Mouse (Mus musculus) erythroblast, adult 5-6 weeks (primary cell): ENCODE results near the gene Tlk2. TPM values are rescaled to one million over a fixed set of nuclear protein-coding genes. Genes with fewer than 3 reads are reported as not detected.
"Not testable (repeated sequence)": the region's sequence is repeated elsewhere in the genome, so short reads cannot be mapped to it uniquely, and the experiment has no call there.

Source experiments
- ATAC-seq: replicated peaks from 2 replicates; pipeline ENCODE4 v1.8.0; 2016; ENCODE audit warnings: moderate number of reproducible peaks, mild to moderate bottlenecking, moderate TSS enrichment, inconsistent platforms; ENCODE audit not compliant: poor library complexity, low FRiP score, severe bottlenecking
- total RNA-seq, 2 experiments: library from RNA; stranded (forward) in 1 of 2; stranded (reverse) in 1 of 2; fragments of 150-400 nt in 1 of 2; fragments of 200-764, 138-1000 nt in 1 of 2; gene quantifications; 2 replicates each; pipeline versions ENCODE4 v1.2.3 to v1.2.4; 2015 to 2017; ENCODE audit warnings: low replicate concordance in 2 of 2

Gene Tlk2
- total RNA-seq (2015; ENCODE audit: low replicate concordance) (27.2 and 36.3 TPM in 2 replicates), total RNA-seq (2017; ENCODE audit: low replicate concordance) (67.6 and 70.0 TPM in 2 replicates)

DNA sequence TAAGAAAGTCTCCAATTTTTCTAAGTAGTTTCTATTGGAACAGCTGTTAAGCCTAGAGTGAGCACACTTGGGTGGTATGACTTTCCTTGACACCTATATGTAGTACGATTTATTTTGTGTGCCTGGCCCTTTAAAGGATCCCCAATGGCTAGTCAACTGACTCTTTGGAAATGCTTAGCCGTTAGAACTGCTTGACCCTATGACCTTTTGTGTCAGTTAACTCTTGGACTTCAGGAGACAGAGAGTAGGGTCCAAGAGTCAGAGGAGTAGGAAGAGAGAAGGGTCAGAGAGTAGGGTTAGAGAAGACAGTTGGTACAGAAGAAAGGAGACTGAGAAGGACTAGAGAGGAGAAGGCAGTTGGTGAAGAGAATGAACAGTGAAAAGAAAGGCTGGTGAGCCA, at the start of gene Tlk2:
TSS of gene Tlk2 (plus strand) at position 292 of the 400 bp plus-strand sequence.
- ATAC-seq, result no peak

DNA sequence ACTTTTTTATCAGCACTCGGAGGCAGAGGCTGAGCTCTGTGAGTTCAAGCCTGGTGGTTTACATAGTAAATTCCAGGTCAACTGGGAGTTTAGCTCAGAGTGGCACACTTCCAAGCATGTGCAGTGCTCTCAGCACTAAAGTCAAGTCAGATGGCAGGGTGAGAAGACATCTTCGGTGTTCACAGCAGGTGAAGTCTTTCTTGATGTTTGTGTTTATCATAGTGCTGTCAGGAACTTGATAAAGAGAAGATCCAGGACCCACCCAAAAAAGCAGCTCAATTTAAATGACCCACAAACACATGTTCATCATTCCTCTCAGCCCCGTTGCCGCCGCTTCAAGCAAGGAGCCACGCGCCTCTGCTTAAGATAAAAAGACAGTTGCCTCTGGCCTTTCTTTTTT, 42.9 kb upstream of the Tlk2 start:
- ATAC-seq, result no peak

DNA sequence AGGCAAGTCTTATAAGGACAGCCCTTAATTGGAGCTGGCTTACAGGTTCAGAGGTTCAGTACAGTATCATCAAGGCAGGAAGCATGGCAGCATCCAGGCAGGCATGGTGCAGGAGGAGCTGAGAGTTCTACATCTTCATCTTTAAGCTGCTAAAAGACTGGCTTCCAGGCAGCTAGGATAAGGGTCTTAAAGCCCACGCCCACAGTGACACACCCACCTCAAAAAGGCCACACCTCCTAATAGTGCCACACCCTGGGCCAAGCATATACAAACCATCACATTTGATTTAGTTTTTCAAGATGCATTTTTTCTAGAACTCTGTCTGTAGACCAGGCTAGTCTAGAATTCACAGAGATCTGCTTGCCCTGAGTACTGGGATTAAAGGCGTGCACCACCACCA, 41.4 kb upstream of the Tlk2 start:
- not testable (repeated sequence) for ATAC-seq

DNA sequence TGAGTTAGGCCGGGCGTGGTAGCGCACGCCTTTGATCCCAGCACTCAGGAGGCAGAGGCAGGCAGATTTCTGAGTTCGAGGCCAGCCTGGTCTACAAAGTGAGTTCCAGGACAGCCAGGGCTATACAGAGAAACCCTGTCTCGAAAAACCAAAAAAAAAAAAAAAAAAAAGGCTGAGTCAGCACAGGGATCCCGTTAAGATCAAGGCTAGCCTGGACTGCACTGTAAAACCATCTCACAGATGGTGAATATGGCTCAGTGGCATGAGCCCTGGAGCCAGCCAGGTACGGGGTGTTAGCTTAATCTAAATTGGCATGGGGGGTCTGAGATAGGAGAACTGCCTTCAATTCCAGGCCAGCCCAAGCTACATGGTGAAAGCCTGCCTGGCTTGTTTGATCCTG, 38.1 kb upstream of the Tlk2 start:
- ATAC-seq, result not testable (repeated sequence)

DNA sequence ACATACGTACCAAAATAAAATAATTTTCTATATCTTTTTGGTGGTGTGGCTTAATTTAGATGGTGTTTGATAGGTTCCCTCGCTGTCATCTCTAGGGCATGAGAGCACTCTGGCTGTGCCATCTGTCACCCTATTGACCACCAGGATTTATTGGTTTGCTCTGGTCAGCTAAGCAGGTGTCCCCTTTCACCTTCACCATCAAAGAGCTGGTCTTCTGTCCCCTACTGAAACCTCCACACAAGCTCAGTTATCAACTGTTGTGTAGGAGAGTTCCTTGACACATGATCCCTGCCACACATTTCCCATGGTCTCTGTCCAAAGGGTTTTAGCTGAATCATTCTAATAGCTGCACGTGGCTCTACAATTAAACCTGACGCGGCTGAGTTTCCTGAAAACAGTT, 37.5 kb upstream of the Tlk2 start:
- ATAC-seq, result no peak

DNA sequence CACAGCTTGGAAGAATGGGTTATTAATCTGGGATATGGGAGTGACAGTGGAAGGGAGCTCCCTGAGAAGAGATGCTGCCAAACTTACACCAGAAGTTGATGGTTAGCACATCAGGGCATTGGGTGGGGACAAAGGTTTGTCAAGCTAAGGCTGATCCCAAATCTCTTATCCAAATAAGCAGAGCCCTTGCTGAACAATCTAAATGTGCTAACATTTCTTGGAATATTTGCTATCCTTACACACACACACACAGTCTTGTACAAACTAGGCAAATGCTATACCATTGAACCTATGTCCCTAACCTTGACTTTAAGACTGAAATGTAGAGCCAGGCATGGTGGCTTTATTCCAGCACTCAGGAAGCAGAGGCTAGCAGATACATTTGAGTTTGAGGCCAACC, 35.0 kb upstream of the Tlk2 start:
- no peak for ATAC-seq

DNA sequence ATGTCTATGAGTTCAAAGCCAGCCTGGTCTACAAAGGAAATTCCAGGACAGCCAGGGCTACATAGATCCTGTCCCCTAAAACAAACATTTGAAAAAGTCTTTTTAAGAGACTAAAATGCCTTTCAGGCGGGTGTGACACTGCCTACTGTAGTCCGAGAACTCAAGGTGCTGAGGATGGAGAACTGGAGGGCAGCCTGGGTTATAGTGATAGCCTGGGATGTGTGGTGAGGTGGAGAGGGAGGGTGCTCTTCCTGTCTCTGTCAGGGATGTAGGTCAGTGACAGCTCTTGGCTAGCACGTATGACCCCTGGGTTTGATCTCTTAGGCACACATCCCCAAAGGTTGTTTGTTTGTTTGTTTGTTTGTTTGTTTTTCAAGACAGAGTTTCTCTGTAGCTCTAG, 34.5 kb upstream of the Tlk2 start:
- ATAC-seq, result peak; percentile 54; the same call in 1 of the 2 replicates

DNA sequence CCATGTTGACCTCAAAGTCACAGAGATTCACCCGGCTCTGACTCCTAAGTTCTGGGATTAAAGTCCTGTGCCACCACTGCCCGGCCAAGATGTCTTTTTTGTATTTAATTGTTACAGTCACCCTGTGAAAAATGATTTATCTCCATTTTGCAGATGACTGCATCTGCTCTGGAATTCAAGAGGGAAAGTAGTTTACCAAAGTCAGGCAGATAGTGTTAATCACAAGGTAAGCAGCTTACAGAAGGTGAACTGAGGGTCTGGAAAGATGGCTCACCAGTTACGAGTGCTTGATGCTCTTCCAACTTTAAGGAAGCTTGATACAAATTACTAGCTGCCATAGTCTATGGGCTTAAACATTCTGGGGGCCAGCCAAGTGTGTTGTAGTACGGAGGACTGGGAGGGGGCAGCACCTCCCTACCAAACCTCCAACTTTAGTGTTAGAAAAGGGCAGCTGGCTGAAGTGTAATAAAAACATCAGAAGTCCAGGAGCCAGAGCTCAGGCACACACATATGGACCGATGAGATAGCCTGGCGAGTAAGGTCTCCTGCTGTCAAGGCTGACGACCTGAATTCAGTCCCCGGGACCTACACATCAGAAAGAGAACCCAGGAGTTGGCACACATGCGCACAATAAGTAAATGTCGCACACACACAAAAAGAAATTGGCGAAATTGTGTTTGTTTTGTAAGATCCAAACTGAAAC, 33.9 kb upstream of the Tlk2 start:
- ATAC-seq, result peak; percentile 69

DNA sequence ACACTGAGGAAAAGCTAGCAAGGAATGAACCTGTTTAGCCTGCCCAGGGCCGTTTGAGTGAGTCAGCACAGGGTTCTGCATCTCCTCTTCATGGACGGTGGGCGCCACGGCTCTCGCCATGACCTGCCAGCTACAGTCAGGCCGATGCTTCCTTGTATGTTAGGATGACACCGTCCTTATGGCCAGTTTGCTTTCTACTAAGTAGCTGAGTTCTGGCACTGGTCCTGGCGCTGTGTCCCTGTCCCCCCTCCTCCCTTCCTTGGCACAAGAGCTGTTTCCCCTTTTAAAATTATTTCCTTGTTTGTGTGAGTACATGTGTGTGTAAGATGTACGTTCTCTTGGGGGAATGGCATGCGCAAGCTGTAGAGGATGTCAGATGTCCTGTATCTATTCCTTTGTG, 33.4 kb upstream of the Tlk2 start:
- ATAC-seq, result peak; percentile 34; the same call in 1 of the 2 replicates

DNA sequence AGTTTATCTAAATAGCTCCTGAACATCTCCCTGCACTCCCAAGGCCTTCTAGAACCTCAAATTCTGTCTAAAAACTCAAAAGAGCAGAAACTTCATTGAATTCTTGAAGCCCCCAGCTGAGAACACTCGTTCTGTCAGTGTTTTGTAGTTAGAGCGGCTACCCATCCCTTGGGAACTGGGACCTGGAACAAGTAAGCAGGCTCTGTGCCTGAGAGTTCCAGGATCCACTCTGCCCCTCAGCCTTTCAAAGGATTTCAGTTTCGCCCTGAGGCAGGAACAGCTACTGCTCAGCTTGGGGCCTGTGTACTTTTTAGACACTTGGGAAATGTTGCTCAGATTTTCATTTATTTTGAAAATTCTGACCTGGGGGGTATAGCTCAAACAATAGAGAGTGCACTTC, 32.0 kb upstream of the Tlk2 start, which contains the start of gene Gm10842:
TSS of gene Gm10842 (plus strand) at position 301 of the 400 bp plus-strand sequence.
- no peak for ATAC-seq

DNA sequence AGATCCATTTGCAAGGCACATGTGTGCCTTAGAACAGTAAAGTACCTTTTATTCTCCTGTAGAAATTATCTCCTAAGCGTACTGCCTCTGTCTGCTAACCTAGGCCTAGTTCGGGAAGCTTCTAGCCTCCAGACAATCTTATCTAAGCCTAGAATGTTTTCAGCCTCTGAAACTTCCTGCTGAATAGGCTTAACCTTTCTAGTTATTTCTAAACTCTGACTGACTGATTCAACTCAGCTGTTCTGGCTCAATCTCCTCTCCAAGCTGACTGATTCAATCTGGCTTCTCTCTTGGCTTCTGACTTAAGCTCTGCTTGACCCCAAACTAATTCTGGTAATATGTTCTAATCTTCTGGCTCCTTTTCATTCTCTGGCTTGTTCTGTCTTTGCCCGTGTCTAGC, 29.3 kb upstream of the Tlk2 start:
- ATAC-seq, result no peak

DNA sequence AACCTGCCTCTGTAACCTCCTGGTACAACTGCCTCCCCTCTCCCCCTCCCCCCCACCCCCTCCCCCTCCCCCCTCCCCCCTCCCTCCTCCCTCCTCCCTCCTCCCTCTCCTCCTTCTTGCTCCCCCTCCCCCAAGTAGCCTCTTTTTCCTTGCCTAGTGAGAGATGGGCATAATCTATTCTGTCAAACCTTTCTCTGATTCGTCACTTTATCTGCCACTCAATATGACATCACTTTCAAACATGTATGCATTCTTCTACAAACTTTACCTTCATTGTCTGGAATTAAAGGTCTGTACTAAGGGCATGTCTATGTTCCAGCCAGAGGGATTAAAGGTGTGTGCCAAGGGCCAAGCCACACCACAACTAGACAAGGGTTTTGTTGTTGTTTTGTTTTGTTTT, 28.8 kb upstream of the Tlk2 start:
- ATAC-seq, result no peak

DNA sequence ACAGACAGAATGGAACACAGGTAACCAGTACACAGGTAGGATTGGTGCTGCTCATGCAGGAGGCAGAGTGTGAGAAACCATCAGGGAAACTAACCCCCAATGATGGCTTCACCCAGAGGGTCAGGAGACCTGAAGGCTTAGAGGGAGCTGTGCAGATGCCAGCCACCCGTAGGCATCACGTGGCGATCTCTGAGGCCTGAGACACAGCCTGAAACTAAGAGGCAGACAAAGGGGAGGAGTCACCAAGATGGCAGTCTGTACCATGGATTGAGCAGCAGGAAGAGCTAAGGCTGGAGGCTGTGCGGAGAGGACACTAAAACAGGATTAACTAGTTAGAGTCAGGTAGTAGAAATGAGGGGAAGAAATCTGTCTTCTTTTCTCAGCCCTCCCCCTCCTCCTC, 27.9 kb upstream of the Tlk2 start:
- 0 out of 2 replicates have a peak, but pooled peaks have one; percentile 24 for ATAC-seq

DNA sequence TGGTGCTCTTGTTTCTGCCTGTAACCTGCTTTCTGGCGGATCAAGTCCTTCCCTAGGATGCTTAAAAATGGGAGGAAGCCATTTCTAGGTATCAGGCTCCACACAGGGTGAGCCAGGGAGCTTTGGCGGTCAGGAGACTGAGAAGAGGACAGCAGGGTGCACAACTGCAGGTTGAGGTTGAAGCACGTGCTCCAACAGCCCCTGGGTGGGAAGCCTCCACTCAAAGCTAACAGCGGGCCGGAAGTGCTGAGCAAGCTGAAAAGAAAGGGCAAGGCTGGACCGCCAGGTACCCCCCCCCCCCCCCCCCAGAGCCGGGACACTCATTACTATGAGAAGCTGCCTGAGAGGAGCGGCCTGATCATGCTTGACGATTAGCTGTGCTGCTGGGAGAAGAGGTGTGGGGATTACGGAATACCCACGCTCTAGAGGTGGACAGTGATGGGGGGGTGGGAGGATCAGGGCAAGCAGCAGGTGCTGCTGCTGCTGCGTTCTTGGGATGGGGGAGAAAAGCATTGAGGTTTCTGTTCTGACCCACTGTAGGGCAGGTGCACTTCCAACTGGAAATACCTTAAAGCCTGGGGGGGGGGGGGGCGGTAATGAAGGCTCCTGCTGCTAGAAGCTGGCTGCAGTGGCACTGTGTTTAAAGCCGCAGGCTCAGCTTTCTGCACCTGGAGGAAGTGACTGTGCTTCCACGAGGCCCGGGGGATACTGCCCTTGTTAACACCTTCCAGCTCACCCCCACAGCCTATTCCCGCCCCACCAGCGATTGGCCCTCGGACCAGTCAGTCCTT, 27.2 kb upstream of the Tlk2 start:
- ATAC-seq, result no peak

DNA sequence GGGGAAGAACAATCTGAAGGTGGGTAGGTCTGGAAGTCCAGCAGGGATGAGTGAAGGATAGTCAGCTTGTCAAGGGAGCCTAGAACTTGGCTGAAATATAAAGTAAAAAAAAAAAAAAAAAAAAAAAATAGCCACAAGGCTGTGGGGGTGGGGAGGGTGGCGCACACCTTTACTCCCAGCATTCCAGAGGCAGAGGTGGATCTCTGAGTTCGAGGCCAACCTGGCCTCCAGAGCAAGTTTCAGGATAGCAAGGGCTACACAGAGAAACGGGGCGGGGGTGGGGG, 26.6 kb upstream of the Tlk2 start:
- no peak for ATAC-seq

DNA sequence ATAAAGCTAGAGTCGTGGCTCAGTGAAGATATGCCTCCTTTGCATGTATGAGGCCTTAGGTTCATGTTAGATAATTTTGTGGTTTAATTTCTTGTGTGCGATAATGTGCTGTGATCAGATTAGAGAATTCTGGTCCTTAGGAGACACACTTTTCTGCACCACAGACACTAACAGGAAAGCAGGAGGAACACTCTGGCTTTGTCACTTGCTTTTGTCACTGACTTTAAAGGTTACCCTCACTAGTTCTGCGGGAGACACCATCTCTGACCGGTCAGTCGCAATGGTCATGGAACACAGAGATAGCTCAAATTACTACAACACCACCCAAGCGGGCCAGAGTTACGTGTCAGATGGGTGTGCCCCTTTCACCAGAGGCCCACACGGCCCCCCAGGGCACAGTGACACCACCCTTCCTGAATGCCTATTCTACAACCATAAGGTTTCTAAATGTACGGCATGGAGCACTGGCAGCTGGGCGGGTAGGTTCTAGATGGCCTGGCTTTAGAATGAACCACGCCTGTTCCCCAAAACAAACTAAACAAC, 26.2 kb upstream of the Tlk2 start:
- ATAC-seq, result peak; percentile 62

DNA sequence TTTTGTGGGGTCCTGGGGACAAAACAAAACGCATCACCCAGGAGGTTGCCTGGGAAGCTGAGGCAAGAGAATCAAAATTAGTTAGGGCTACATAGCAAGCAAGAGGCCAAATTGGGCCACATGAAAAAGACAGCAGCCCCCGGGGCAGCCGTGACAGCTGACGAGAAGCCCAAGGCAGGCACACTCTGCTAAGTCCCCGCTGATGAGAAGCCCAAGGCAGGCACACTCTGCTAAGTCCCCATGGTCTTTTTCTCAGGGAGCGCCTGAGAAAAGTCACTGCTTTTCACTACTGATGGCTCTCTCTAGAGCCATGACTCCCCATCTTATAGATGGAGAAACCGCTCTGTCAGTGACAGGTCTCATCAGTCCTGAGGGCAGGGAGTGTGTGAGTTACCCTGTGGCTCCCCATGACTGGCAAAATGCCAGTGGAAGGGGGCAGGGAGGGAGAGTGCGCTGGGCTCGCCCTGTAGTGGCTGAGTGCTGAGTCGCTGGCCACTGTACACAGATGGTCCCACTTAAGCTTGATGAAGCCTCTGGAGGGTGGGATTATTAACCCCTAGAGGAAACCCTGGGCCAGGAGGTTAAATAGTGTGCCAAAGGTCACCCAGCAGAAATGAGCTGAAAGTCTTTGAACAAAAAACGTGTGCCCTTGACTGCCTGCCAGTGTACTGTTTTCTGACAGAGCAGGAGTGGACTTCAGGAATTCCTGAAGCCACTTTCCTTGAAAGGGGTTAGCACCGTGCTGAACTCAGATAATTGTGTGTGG, 25.4 kb upstream of the Tlk2 start:
- peak; percentile 66 for ATAC-seq

DNA sequence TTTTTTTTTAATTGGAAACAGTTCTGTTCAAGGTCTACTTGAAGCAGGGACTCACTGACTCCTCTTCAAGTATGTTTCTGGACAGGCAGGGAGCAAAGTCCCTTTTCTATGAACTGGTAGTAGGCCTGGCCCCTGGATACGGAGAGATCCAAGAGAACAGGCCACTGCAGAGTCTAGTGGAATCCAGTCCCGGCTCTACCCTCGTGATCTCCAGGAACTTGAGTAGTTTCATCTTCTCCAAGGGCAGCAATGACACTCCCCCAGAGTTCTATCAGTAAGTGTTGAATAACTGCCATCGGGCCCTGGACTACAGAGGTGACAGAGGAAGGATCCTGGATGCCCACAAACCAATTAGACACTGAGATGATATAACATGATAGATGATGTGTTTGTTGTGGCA, 22.7 kb upstream of the Tlk2 start:
- no peak for ATAC-seq

DNA sequence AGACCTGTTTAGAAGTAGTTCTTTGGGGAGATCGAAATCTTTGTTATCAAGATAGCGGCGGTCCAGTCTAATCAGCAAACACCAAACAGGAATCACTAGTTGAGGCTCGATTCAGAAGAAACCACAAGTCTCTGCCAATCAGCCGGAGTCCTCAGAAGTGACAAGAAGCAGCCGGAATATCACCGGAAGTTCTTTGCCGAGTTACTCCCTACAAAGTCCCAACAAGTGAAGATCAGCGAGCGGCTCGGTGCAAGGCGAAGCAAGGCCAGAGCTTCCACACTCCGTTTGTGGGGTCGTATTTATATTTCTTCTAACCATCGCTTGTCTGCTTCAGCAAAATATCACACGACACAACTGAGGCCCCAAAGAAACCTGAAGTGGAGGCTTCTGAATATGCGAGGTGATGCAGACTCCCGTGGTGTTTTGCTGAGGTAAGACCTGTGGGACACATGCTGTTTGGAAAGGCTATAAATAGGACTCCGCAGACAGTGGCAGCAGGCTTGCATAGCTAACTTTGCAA, 21.8 kb upstream of the Tlk2 start:
- ATAC-seq, result no peak

DNA sequence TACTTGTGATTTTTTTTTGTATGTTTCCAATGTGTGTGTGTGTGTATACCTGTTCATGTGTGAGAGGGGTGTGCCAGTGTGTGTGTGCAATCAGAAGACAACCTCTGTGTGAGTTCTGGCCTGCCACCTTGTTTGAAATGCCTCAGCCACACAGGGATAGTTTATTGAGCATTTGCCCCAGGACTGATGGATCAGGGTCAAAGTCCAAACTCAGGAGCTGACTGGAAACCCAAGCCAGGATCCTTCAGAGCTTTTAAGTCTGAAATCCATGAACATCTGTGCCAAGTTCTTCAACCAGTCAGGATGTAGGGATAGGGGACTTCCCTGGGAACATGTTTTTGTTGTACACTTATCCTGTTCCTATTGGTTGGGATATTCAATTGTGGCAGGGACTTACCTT, 20.6 kb upstream of the Tlk2 start:
- no peak for ATAC-seq
